9 mouse cellular contexts compared by ENCODE assay signal in genomic region chr3:35405621-35406079, GRCm38 (mm10).
A peak's percentile ranks its signal among the peaks of the same experiment; 100 is the strongest.
DNase-seq lines count a peak whose midpoint lies in the region; ATAC-seq and TF ChIP-seq lines count a peak whose summit lies in the region.
"Had no signal": no experiment of that assay in that cellular context is flagged by ENCODE, and none has a peak within 500 bp of the region (broad histone marks: within the 10 kb centered on the region; RNA-seq: fewer than 3 reads in every experiment).

No protein-coding gene starts in this region.

- no peak overlapping the region for H3K4me3 ChIP-seq in kidney, postnatal 0 days (replicated peaks; ENCODE audit: low read depth, low read length)
- H3K4me3 ChIP-seq in lung, embryonic 16.5 days (ENCODE audit: low read length): no peak overlapping the region
- H3K4me3 ChIP-seq: megakaryocyte, embryonic 14.5 days had no signal

- H3K27me3 ChIP-seq in kidney, postnatal 0 days (ENCODE audit: insufficient read depth, low read length): no peaks in the 10 kb centered on the region
- no peaks in the 10 kb centered on the region for H3K27me3 ChIP-seq in lung, embryonic 16.5 days (ENCODE audit: control insufficient read depth, insufficient read depth, low read depth, low read length)
- H3K27me3 ChIP-seq: megakaryocyte, embryonic 14.5 days had no signal

- H3K9ac ChIP-seq in kidney, postnatal 0 days (ENCODE audit: low read depth, low read length): no peak overlapping the region
- H3K9ac ChIP-seq in lung, embryonic 16.5 days (ENCODE audit: low read length): no peak overlapping the region

- H3K9me3 ChIP-seq in kidney, postnatal 0 days (replicated peaks; ENCODE audit: low read length): no peaks in the 10 kb centered on the region
- no peaks in the 10 kb centered on the region for H3K9me3 ChIP-seq in lung, embryonic 16.5 days (ENCODE audit: control insufficient read depth, low read length)

- H3K4me2 ChIP-seq in kidney, postnatal 0 days (ENCODE audit: low read length): peak overlapping the region; percentile 13; the same call in 1 of the 2 replicates
- H3K4me2 ChIP-seq in lung, embryonic 16.5 days (ENCODE audit: low read depth, low read length): peak overlapping the region; percentile 26; the same call in 1 of the 2 replicates

- TF ChIP-seq CTCF in kidney, postnatal 0 days (IDR thresholded peaks at IDR 0.05; ENCODE audit: low read depth): peak; percentile 69

- WGBS in kidney, postnatal 0 days: 44% methylated on average over 14 of the region's 14 CpGs
- 41% methylated on average over 14 of the region's 14 CpGs for WGBS in lung, embryonic 16.5 days

- peak; percentile 4 to 11 for DNase-seq in adrenal gland, postnatal 36 days
- no peak for DNase-seq in adrenal gland, adult 2 months
- DNase-seq in embryo, embryonic 10.5 days (ENCODE audit: low spot score): peak; percentile 81
- peak; percentile 35 for DNase-seq in gastrocnemius, postnatal 25 days
- DNase-seq in kidney, postnatal 0 days (ENCODE audit: low spot score): peak; percentile 58
- peak; percentile 31 to 42 for DNase-seq in right cerebral cortex, adult 2 months (ENCODE audit: low spot score in 2 of 2)

- ATAC-seq in kidney, postnatal 0 days (replicated peaks; ENCODE audit: low FRiP score, low read depth): no peak
- peak; percentile 73 for ATAC-seq in lung, embryonic 16.5 days (ENCODE audit: low read depth)
- ATAC-seq in erythroblast, adult 5-6 weeks (replicated peaks; ENCODE audit: low FRiP score, poor library complexity, severe bottlenecking): no peak

- H3K4me1 ChIP-seq in kidney, postnatal 0 days (replicated peaks; ENCODE audit: insufficient read depth, low read length): no peaks in the 10 kb centered on the region
- peaks cover 2% of the 10 kb centered on the region; the same call in 1 of the 2 replicates for H3K4me1 ChIP-seq in lung, embryonic 16.5 days (replicated peaks; ENCODE audit: control insufficient read depth, insufficient read depth, low read length)
- H3K4me1 ChIP-seq: megakaryocyte, embryonic 14.5 days had no signal

- no peaks in the 10 kb centered on the region for H3K36me3 ChIP-seq in kidney, postnatal 0 days (ENCODE audit: insufficient read depth, low read length)
- H3K36me3 ChIP-seq in lung, embryonic 16.5 days (ENCODE audit: control insufficient read depth, insufficient read depth, low read length): no peaks in the 10 kb centered on the region

- H3K27ac ChIP-seq in kidney, postnatal 0 days: no peak overlapping the region
- no peak overlapping the region for H3K27ac ChIP-seq in lung, embryonic 16.5 days (ENCODE audit: low read length)
